Mouse (Mus musculus) thymus, postnatal 0 days (tissue): Measurements from ENCODE around the gene Slitrk1. TPM values are rescaled to one million over a fixed set of nuclear protein-coding genes. Genes with fewer than 3 reads are reported as not detected.

Source experiments
- DNase-seq: peaks from one replicate; pipeline ENCODE4 v3.0.0-alpha.2; 2015; ENCODE audit warnings: low spot score
- polyA plus RNA-seq: library from polyadenylated mRNA; unstranded; fragments of >200 nt; fragmentation: Nextera tagmentation; extraction: Ambion mirVana; gene quantifications from 2 replicates; pipeline ENCODE4 v1.2.1, GENCODE M21; 2015

Slitrk1 gene
- polyA plus RNA-seq = 0.03 TPM in 1 of 2 replicates, not detected in the other

DNA sequence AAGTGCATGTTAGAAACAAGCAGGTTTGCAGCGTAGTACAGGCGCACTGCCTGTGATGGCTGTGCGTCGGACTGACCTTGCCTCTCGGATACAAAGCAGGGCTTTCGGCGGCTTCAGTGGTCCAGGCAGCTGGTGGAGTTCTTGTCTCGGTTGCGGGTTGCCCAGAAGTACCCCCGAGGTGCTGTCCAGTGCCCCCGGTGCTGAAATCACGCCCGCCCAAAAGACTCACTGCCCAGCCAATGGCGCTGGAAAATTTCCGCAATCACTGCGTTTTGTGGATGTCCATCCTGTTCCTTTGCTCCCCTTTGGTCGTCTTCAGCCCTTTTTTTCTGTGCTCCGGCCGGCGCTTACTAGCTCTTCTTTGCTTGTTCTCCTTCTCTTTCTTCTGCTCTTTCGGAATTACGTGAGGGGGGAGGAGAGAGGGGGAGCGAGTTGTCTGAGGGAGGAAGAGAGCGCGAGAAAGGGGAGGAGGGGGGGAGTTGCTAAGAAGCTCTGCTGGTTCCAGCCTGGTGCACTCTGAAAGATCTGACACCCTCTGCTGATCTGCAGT is at the start of gene Slitrk1:
Slitrk1 (minus strand) TSS at position 445 of the 550 bp plus-strand sequence.
- DNase-seq = no peak

DNA sequence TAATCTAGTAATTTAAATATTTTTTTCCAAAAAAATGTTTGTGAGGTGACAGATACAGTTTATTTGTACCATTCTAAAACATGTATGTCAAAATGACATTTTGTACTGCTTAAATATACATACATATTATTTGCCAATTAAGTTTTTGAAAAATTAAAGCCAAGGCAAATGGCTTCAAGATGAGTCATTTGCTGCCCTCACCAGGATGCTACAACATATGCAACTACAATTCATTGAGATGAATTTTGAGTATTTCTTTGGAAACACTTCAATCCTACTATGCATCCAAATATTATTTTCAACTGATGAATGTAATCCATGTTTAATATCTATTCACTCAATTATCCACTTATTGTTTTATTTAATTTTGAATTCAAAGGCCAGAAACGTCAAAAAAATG is 21.8 kb upstream of the Slitrk1 start:
- DNase-seq = no peak

DNA sequence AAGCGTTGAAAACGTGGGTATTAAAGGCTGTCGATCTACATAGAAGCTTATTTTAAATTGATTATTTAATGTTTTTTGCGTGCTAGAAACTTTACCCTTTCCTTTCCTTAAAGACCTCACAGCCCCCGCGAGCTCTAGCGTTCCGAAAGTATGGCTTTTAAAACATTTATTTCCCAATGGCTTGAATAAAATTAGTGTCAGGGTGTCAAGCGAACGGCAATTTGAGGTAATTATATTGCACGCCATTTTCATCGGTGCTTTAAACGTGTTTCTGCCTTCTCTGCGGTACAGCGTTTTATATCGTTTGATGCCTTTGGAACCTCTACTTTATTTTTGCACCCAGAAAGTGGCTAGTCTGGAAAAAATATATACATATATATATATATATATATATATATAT is 378 bp upstream of the Slitrk1 start:
- DNase-seq = no peak

DNA sequence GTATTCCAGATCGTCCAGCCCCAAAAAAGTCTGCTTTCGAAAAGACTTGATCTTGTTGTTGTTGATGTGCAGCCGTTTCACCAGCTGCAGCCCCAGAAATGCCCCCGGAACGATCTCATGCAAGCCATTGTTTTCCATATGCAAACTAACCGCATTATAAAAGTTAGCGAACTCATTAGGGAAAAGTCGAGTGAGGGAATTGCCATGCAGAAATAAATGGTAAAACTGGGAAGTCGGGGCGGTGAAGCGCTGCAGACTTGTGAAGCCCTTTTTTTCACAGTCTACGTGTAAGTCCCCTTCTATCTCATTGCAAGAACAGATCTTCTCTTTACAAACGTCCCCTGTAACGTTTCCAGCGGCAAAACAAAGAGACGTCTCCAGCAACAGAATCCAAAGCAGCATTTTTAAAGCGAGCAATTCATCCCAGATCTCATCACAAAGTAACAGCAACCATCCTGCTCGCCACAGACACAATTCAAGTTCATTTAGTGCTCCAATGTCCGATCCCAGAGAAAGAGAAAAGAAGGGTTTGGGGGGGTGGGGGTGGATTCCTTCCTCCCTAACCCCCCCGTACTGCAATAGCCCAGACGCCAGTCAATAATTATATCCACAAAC is 975 bp downstream of the Slitrk1 start:
- DNase-seq = no peak

DNA sequence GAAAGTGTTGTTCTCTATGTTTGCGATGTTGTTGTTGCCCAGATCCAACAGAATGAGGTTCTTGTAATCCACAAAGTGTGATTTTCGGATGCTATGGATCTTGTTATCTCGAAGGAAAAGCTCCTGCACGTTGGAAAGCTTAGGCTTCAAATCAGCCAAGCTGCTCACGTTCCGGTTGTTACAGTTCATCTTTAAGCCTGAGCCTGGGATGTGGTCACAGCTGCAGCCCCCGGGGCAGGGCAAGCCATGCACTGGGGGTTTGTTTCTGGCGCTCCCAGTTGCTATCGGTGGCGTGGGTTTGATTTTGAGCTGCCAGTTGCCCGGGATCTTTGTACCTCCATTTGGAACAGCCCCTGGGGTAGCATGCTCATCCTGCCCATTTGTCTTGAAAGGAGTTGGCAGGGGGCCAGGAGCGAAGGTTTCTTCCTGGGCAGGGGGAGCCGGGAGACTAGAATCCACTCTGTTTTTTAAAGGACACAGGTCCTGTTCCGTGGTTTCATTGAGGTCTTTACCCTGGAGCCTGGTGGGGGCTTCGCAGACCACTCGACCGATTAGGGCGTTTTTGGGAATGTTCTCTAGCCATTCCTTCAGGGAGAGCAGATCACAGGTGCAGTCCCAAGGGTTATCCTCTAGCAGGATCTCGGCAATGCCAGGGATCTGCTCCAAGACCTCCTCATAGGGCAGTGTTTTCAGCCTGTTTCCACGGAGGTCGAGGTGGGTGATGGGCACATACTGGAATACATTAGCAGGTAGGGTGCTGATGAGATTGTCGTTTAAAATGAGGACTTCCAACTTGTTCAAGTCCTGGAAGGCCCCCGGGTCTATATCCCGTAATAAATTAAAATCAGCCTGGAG is 1.7 kb downstream of the Slitrk1 start:
- DNase-seq = no peak

DNA sequence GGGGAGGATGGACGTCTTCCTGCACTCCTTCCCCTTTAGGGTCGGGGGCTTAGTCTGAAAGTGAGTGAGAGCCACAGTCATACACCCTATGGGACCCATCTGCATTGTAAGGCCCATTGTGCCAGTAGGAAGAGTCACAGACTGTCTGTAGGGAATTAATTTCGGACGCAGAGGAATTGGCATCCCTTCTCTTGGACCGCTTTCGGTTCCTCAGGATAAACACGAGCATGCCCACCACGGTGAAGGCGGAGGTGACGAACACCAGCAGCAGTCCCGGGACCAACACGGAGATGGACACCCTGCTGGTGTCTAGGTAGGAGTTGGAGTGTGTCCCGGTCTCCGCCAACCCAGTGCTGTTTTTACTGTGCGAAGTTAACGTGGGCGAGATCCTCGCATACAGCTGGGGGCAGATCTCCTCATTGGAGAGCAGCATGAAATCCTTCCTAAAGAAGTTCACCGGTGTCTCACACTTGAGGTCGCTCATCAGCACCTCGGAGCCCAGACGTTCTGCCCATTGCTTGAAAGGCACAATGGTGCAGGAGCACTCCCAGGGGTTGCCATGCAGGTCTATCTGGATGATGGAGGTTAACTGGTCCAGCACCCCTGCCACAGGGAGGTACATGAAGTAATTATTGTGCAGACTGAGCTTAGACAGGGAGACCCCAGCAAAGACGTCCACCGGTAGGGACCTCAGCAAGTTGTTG is 2.7 kb downstream of the Slitrk1 start:
- DNase-seq = no peak

DNA sequence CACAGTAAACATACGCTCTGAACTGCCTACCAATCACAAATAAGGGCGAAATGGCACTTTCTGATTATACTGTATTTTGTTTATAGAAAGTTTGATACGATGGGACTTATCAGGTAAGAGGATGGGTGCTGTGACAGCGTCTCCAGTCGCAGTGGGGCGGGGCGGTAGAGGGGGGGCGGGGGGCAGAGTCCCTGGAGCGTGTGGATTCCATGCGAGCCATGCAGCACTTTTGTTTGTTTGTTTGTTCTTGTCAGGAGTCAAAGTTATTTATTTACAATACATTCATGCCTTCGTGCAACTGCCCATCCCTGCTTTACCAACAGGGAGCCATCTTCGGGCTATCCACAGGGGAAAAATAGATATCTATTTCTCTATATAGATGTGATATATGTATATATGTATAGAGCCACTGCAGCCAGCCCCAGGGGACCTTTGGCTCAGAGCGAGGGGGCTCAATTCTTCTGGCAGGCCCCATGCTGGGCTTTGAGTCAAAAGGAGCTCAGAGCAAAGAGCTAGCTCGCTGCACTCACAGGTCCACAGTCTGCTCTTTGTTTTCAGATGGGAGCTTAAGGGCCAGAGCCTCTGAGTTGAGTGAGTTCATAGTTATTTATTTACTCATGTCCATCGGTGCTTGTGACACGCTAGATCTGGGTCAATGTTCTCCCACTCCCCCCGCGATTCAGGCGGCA is 3.4 kb downstream of the Slitrk1 start:
- DNase-seq = no peak

DNA sequence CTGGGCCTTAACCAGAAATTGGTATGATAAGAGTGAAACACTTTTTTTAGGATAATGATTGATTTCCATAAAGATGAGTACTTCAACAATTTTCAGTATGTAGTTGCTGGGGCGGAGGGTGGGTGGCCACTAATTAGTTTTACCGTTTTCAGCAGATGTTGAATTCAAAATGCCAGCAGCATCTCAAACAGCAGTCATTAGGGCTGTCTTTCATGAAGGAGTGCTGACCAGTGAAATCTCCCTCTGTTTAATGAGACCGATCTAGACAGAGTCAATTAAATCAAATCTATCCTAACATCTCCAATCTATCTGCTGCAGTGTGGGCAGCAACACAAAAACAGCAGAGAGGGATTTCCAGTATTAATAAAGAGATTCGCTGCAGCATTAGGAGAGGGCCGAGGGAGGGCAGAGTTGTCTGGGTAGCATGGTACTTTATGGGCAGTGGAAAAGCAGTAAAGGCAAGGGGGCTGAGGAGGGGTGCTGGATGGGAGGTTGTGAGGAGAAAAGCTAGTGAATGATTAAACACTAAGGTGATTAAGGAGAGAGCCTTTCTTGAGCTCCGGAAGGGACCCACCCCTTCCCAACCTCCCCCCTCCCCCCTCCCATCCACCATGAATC is 4.5 kb downstream of the Slitrk1 start:
- DNase-seq = no peak

DNA sequence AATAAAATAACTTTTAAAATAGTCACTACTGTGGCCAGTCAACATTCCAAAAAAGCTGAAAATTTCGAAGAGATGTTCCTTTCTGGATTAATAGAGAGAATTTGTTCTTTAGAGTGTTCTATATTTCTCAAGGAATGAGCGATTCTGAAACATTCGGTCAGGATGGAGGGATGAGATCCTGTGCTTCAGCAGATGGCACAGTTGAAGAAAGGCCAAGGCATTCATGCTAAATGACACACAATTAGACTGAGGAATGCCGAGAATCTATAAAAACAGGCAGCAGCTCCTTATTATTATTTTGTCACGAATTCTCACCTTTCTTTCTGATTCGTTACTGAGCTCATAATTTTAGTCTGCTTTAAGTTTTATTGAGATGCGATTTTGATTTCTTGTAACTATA is 15.4 kb downstream of the Slitrk1 start:
- no peak for DNase-seq

DNA sequence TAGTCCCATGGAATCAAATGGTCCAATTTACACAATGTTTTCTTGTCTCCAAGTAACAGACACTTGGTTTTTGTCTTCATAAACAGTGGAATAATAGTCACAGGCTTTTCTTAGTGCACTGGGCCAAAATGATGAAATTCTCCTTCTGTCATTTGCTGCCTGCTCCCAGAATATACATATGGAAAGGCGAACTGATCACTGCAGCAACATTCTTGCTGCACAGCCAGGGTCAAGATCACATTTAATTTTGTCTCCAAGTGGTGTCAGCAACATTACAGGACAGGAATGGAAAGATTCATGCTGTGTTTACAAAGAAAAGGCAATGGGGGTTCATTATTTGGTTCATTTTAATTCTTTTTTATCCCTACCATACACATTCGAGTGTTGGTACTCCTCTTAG is 18.5 kb downstream of the Slitrk1 start:
- no peak for DNase-seq

DNA sequence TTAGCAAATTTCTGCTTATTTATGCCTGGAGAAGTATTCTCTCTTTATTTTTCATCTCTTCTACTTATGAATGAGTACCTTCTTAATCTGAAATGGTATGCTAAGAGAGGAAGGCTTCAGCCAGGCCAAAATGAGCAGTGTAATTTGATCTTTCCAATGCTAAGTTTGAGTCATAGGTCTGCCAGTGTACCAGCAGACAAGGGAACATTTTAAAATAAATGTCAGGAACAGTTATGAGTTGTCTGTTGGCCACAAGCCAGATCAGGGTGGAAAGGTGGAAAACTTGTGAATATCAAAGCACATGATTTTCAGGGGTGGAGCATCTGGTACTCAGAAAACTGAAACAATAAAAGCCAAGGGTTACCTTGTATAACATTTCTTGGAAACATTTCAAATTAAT is 46.1 kb downstream of the Slitrk1 start:
- no peak for DNase-seq

DNA sequence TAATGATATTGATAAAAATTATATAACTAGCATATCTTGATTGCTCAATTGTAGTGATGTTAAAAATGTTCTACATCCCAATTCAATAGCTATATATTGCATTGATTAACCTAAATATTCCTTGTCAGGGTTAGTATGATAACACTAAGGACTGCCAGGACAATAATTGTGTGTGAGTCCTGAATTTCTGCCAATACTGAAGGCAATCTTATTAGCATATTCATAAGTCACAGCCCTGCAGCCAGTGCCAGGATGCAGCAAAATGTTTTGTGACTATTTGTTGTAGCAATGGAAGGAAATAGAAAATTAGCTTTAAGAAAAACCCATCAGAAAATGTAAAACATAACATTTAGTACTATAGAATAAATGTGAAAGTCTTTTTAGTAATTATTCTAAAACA is 49.3 kb downstream of the Slitrk1 start:
- no peak for DNase-seq

DNA sequence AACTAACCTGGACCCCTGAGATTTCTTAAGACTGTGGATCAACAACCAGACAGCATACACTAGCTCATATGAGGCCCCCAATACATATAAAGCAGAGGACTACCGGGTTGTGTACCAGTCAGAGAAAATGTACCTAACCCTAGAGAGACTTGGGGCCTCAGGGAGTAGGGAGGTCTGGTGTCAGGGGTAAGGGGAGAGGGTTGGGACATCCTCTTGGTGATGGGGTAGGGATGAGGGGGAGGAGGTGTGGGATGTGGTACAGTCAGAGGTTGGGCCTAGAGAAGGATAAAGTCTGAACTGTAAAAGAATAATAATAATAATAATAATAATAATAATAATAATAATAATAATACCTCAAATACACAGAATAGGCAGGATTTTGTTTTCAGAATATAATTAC is 54.6 kb downstream of the Slitrk1 start:
- no peak for DNase-seq
